Mouse (Mus musculus): ENCODE results near the gene Ceacam10.

- TF ChIP-seq CTCF (IDR thresholded peaks at IDR 0.05; ENCODE audit: low read depth) (no peak), EP300 (IDR thresholded peaks at IDR 0.05; ENCODE audit: low read depth) (no peak)
Measured at GRCm38 (mm10) chr7:24750695-24751094, 26.3 kb upstream of the Ceacam10 start.
